Mouse (Mus musculus) hindbrain, embryonic 16.5 days (tissue): ENCODE measurements around the gene Gm28042. TPM values are rescaled to one million over a fixed set of nuclear protein-coding genes. Genes with fewer than 3 reads are reported as not detected.

Experiments used
- ATAC-seq: fragments of 200-750 bp; cut with Nextera tagmentation; 2 replicates; pipeline ENCODE4 v1.8.0; 2017; ENCODE audit warnings: moderate TSS enrichment, moderate library complexity
- H3K27ac ChIP-seq: fragments of 300-500 bp; sonication (generic); 2 replicates; pipeline ENCODE4 v1.5.1; 2014; ENCODE audit warnings: low read depth, mild to moderate bottlenecking, control low read depth, low read length, moderate library complexity
- H3K27me3 ChIP-seq: fragments of 300-500 bp; sonication (generic); replicated peaks from 2 replicates; pipeline ENCODE4 v1.6.1; 2014; ENCODE audit warnings: low read length; ENCODE audit not compliant: control insufficient read depth, insufficient read depth
- H3K36me3 ChIP-seq: fragments of 300-500 bp; sonication (generic); 2 replicates; pipeline ENCODE4 v1.6.1; 2014; ENCODE audit warnings: mild to moderate bottlenecking, low read length, moderate library complexity, mixed read lengths; ENCODE audit not compliant: control insufficient read depth, insufficient read depth
- H3K4me1 ChIP-seq: fragments of 300-500 bp; sonication (generic); 2 replicates; pipeline ENCODE4 v1.6.1; 2014; ENCODE audit warnings: low read depth, low read length; ENCODE audit not compliant: control insufficient read depth, insufficient read depth
- H3K4me2 ChIP-seq: fragments of 300-500 bp; sonication (generic); 2 replicates; pipeline ENCODE4 v1.6.1; 2014; ENCODE audit warnings: mild to moderate bottlenecking, low read length, control low read depth, moderate library complexity
- H3K4me3 ChIP-seq: fragments of 300-500 bp; sonication (generic); 2 replicates; pipeline ENCODE4 v1.5.1; 2014; ENCODE audit warnings: mild to moderate bottlenecking, low read length, control low read depth, moderate library complexity
- H3K9ac ChIP-seq: fragments of 300-500 bp; sonication (generic); 2 replicates; pipeline ENCODE4 v1.6.1; 2014; ENCODE audit warnings: low read depth, mild to moderate bottlenecking, control low read depth, low read length, moderate library complexity
- H3K9me3 ChIP-seq: fragments of 300-500 bp; sonication (generic); 2 replicates; pipeline ENCODE4 v1.6.1; 2014; ENCODE audit warnings: mild to moderate bottlenecking, low read length, moderate library complexity; ENCODE audit not compliant: control insufficient read depth
- WGBS: fragments of 180-500 bp; shearing (Covaris S2); extraction: QIAGEN DNeasy Blood & Tissue Kit; methylation state at CpG from one replicate; pipeline ENCODE4 v1.1.7; 2014; 5-methylcytosine and 5-hydroxymethylcytosine counted together
- polyA plus RNA-seq: library from polyadenylated mRNA; unstranded; fragments of >200 nt; fragmentation: Nextera tagmentation; extraction: Ambion mirVana; gene quantifications from 2 replicates; pipeline ENCODE4 v1.2.1, GENCODE M21; 2015

Gm28042 gene
- polyA plus RNA-seq, 1 experiment from 2014 or later: 3.7 TPM

DNA sequence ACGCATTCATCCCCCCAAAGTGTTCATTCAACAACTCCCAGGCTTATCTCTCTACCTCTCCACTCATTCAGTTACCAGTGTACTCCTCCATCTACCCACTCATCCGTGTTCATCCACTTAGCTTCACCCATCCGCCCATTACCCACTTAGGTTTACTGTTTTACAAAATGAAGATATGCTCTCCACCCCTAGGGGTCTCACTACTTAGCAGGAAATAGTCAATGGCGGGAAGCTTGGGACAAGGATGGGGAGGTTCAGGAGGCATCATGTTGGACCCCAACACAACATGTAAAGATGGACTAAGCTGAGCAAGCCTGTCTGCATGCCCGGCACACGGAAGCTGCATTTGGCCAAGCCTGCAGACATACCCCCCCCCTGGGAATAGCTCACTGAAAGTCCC is 37.3 kb downstream of the Gm28042 start:
- no peaks in the 10 kb centered on the region for H3K27me3 ChIP-seq
- no peak overlapping the region for H3K9ac ChIP-seq
- no peak overlapping the region for H3K4me3 ChIP-seq
- 87% methylated on average over 6 of the region's 6 CpGs for WGBS
- no peak overlapping the region for H3K4me2 ChIP-seq
- no peak overlapping the region for H3K27ac ChIP-seq
- no peaks in the 10 kb centered on the region for H3K36me3 ChIP-seq
- ATAC-seq: no peak
- no peaks in the 10 kb centered on the region for H3K9me3 ChIP-seq
- H3K4me1 ChIP-seq: no peaks in the 10 kb centered on the region; the same call in 1 of the 2 replicates

DNA sequence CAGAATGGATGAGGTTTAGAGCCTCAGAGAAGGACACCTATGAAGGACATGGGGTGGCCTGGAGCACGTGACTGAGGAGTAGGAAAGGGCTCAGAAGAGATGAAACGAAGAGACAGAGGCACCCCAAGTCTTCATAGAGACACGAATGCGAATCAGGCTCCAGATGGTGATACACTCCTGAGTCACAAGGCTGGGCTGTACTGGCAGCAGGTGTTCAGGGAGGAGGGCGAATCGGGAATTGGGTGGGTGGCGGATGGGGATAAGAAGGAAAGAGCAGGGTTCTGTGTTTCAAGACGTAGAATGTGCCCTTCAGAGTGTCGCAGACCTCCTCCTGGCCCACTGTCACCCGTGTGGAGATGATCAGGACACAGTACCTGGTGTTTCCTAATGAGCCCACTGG is 38.0 kb downstream of the Gm28042 start:
- no peak for ATAC-seq
- H3K27me3 ChIP-seq: no peaks in the 10 kb centered on the region
- H3K9ac ChIP-seq: no peak overlapping the region

DNA sequence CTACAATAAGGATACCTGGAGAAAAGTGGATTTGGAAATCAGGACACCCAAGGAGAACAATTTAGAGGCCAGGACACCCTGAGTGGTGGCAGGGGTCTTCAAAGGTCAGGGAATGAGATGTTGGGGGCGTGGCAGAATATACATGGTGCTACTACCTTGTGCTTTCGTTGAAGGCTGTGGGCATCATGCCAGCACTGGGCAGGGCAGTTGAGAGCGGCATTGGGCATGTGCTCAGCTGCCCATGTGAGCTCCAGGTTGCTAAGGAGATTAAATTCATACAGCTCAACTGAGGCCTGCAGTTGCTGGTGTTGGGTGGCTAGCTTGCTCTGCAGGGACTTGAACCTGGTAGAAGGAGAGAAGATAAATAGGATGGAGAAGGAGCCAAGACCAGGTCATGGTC is 38.9 kb downstream of the Gm28042 start:
- Histone ChIP-seq H3K27ac (no peak overlapping the region), H3K9ac (no peak overlapping the region), H3K36me3 (no peaks in the 10 kb centered on the region), H3K27me3 (no peaks in the 10 kb centered on the region), H3K4me2 (no peak overlapping the region), H3K9me3 (no peaks in the 10 kb centered on the region), H3K4me1 (no peaks in the 10 kb centered on the region; the same call in 1 of the 2 replicates), H3K4me3 (no peak overlapping the region)
- 72% methylated on average over 3 of the region's 3 CpGs for WGBS
- no peak for ATAC-seq

More for the DNA sequence above, 38.0 kb downstream of the Gm28042 start:
- no peak overlapping the region for H3K27ac ChIP-seq
- no peaks in the 10 kb centered on the region; the same call in 1 of the 2 replicates for H3K4me1 ChIP-seq
- no peaks in the 10 kb centered on the region for H3K9me3 ChIP-seq
- 93% methylated on average over 10 of the region's 10 CpGs for WGBS
- H3K4me2 ChIP-seq: no peak overlapping the region
- no peak overlapping the region for H3K4me3 ChIP-seq
- no peaks in the 10 kb centered on the region for H3K36me3 ChIP-seq

DNA sequence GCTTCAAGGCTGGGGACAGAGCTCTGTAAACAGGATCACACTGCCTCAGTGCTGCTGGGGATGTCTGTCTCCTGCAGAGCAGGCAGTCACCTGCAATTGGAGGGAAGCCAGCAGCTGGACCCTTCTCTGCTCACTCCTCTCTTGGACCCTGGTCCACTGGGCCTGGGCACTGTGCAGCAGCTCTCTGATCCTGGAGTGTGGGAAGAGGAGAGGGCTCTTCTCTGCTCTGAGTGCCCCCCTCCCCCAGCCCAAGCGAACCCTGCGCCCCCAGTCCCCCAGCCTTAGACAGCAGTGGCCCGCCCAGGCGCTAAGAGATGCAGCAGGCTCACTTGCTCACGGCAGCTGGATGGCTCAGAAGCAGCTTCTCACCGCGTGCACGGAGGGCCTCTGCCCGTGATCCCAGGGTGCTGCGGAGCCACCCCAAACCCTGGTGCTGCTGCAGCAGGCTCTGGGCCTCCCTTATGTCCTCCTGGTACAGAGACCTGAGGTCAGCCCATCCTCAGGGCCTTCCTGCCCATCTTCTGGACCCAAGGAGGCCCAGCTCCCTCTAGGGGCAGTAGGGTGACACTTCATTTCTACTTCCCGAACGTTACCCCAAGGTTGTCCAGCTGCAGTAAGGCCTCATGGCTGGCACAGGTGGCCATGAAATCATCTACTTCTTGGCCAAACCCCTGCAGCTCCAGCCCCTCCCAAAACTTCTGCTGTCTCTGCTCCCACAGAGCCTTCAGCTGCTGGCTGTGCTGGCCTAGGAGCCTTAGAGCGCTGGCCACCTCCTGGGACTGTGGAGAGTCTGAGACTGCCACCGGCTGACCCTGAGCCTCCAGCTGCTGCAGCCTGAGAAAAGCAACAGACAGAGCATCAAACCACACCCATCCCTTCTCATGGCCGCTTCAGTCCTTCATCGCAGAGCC is 41.5 kb downstream of the Gm28042 start:
- H3K9me3 ChIP-seq: no peaks in the 10 kb centered on the region
- H3K4me1 ChIP-seq: no peaks in the 10 kb centered on the region; the same call in 1 of the 2 replicates
- H3K4me2 ChIP-seq: no peak overlapping the region
- H3K27ac ChIP-seq: no peak overlapping the region
- 39% methylated on average over 16 of the region's 16 CpGs for WGBS
- H3K4me3 ChIP-seq: no peak overlapping the region
- no peaks in the 10 kb centered on the region for H3K36me3 ChIP-seq
- peak overlapping the region; percentile 27 for H3K9ac ChIP-seq
- H3K27me3 ChIP-seq: no peaks in the 10 kb centered on the region
- peak; percentile 50 for ATAC-seq

DNA sequence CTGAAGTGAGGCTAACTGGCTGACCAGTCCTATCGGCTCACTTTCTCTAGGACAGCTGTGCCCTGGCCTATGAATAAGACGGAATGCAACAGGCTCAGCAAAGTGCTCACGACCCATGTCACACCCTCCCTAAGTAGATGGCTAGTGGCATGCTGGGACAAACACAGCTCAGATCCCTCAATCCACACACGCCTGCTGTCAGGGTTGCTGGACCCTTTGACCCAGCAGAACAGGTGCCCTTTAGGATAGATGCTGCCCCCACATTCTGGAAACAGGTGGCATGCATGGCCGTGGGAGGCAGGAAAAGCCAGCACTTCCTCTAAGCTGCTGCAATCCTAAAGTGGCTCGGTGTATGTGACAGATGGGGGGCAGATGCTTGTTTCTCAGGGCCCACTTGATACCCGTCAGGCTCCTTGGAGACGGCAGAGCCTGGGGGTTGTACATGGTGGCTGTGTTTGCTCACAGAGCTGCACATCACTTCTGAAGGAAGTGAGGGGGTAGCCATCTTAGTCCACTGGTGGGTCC is 42.2 kb downstream of the Gm28042 start:
- Histone ChIP-seq H3K27ac (no peak overlapping the region), H3K9me3 (no peaks in the 10 kb centered on the region), H3K4me3 (no peak overlapping the region), H3K4me2 (no peak overlapping the region), H3K9ac (no peak overlapping the region), H3K36me3 (no peaks in the 10 kb centered on the region), H3K4me1 (no peaks in the 10 kb centered on the region; the same call in 1 of the 2 replicates), H3K27me3 (no peaks in the 10 kb centered on the region)
- no peak for ATAC-seq
- WGBS: 62% methylated on average over 8 of the region's 8 CpGs

DNA sequence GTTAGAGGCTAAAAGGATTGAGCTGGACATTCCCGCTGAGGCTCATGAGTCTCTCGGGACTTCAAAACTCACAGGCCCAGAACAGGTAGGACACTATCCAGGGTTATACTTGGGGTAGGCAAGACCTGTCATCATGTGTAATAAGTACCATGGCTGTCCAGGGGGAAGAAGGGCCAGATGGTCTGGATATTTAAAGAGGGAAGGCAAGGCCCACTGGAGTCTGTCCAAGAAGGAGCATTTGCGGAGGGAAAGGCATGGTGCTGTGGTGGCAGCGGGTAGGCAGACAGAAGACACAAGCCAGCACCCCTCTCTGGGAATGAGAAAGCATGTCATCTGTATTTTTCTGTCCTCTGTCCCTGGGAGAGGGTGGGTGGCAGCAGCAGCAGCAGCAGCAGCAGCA is 46.8 kb downstream of the Gm28042 start:
- Histone ChIP-seq H3K4me2 (no peak overlapping the region), H3K27me3 (peaks cover 13% of the 10 kb centered on the region), H3K36me3 (no peaks in the 10 kb centered on the region), H3K4me1 (peaks cover 11% of the 10 kb centered on the region), H3K4me3 (no peak overlapping the region), H3K9ac (no peak overlapping the region), H3K27ac (no peak overlapping the region), H3K9me3 (no peaks in the 10 kb centered on the region)
- WGBS: 91% methylated on average over 4 of the region's 4 CpGs
- no peak for ATAC-seq

DNA sequence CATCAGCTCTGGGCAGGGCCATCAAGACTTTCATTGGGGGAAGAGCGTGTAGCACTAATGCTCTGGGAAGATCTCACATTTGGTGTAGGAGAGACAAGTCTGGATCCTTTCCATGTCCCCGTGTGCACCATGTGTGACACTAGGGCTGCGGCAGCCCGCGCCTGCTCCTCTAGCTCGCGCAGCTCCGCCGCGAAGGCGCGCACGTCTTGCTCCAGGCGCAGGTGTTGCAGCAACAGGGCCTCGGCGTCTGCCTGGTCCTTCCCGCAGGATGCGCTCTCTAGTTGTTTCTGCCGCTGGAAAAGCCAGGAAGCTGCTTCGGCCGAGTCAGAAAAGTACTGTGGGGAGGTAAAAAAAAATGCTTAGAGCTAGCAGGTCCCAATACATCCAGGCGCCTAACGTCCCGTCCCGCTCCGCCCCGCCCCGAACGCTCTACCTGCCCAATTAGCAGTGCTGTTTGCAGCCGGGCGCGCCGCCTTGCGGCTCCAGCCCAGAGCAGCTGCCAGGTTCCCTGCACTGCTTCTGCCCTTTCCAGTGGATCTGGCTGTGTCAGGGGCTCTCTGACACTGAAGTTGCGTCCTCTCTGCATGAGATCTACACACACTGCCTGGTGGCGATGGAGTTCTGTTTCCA is 48.9 kb downstream of the Gm28042 start:
- Histone ChIP-seq H3K36me3 (no peaks in the 10 kb centered on the region), H3K27me3 (peaks cover 13% of the 10 kb centered on the region), H3K4me3 (peak overlapping the region; percentile 46), H3K4me1 (peaks cover 11% of the 10 kb centered on the region), H3K9ac (peak overlapping the region; percentile 53), H3K9me3 (no peaks in the 10 kb centered on the region), H3K4me2 (peak overlapping the region; percentile 67), H3K27ac (no peak overlapping the region)
- 2% methylated on average over 36 of the region's 36 CpGs for WGBS
- ATAC-seq: peak; percentile 87

DNA sequence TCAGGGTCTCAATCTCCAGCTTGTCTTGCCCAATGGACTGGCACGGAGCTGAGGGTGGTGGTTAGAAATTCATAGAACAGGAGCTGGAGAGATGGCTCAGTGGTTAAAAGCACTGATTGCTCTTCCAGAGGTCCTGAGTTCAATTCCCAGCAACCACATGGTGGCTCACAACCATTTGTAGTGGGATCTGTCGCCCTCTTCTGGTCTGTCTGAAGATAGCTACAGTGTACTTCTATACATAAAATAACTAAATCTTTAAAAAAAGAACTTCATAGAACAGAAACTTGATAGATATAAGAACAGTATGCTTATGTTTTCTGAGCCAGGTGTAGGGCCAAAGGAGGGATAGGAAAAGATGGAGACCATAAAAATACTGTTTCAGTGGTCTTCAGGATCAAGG is 55.1 kb downstream of the Gm28042 start:
- Histone ChIP-seq H3K4me1 (no peaks in the 10 kb centered on the region), H3K27ac (no peak overlapping the region), H3K4me2 (no peak overlapping the region), H3K9ac (no peak overlapping the region), H3K27me3 (peaks cover under 1% of the 10 kb centered on the region; the same call in 1 of the 2 replicates), H3K4me3 (no peak overlapping the region), H3K9me3 (no peaks in the 10 kb centered on the region), H3K36me3 (no peaks in the 10 kb centered on the region)
- ATAC-seq: no peak
- WGBS: 76% methylated on average over 2 of the region's 2 CpGs
